Mouse (Mus musculus): ENCODE measurements at regions not wholly inside any gene's neighbourhood (a gene's known extent, or its start where the extent isn't known, plus 50 kb on each side); places are given as distances from the start of the nearest gene placed in this dataset.
A peak's percentile ranks its signal among the peaks of the same experiment; 100 is the strongest.

- Histone ChIP-seq H3K27ac (replicated peaks) (no peak overlapping the region), H3K27me3 (no peaks in the 10 kb centered on the region), H3K36me3 (no peaks in the 10 kb centered on the region), H3K9ac (no peak overlapping the region), H3K4me1 (peaks cover 7% of the 10 kb centered on the region; the same call in 1 of the 2 replicates), H3K4me3 (replicated peaks) (no peak overlapping the region), H3K9me3 (replicated peaks) (no peaks in the 10 kb centered on the region), H3K4me2 (replicated peaks) (no peak overlapping the region)
- ATAC-seq (ENCODE audit: insufficient number of reproducible peaks, low FRiP score, low TSS enrichment, low read depth) = no peak
- WGBS = 88% methylated on average over 3 of the region's 3 CpGs
Observed at GRCm38 (mm10) chr4:105972736-105973135, 183.1 kb downstream of the Gm12728 start.

- H3K27ac ChIP-seq (replicated peaks) = no peak overlapping the region
- no peaks in the 10 kb centered on the region for H3K9me3 ChIP-seq (replicated peaks)
- WGBS = 53% methylated on average over 6 of the region's 6 CpGs
- no peaks in the 10 kb centered on the region for H3K36me3 ChIP-seq
- H3K4me1 ChIP-seq = peaks cover 7% of the 10 kb centered on the region; the same call in 1 of the 2 replicates
- H3K27me3 ChIP-seq = no peaks in the 10 kb centered on the region
- H3K9ac ChIP-seq = no peak overlapping the region
- no peak overlapping the region for H3K4me2 ChIP-seq (replicated peaks)
- no peak for ATAC-seq (ENCODE audit: insufficient number of reproducible peaks, low FRiP score, low TSS enrichment, low read depth)
- no peak overlapping the region for H3K4me3 ChIP-seq (replicated peaks)
Observed at GRCm38 (mm10) chr4:105973769-105974397, 184.2 kb downstream of the Gm12728 start.

GRCm38 (mm10) chr4:105974948-105975347, 185.3 kb downstream of the Gm12728 start:
- Histone ChIP-seq H3K9ac (no peak overlapping the region), H3K27ac (replicated peaks) (no peak overlapping the region), H3K27me3 (no peaks in the 10 kb centered on the region), H3K9me3 (replicated peaks) (no peaks in the 10 kb centered on the region), H3K36me3 (no peaks in the 10 kb centered on the region), H3K4me1 (no peaks in the 10 kb centered on the region), H3K4me3 (replicated peaks) (no peak overlapping the region), H3K4me2 (replicated peaks) (no peak overlapping the region)
- 65% methylated on average over 4 of the region's 4 CpGs for WGBS
- no peak for ATAC-seq (ENCODE audit: insufficient number of reproducible peaks, low FRiP score, low TSS enrichment, low read depth)

- Histone ChIP-seq H3K4me1 (no peaks in the 10 kb centered on the region), H3K9ac (no peak overlapping the region), H3K27ac (replicated peaks) (no peak overlapping the region), H3K4me3 (replicated peaks) (no peak overlapping the region), H3K36me3 (no peaks in the 10 kb centered on the region), H3K9me3 (replicated peaks) (no peaks in the 10 kb centered on the region), H3K4me2 (replicated peaks) (no peak overlapping the region), H3K27me3 (no peaks in the 10 kb centered on the region)
- no peak for ATAC-seq (ENCODE audit: insufficient number of reproducible peaks, low FRiP score, low TSS enrichment, low read depth)
- WGBS = 76% methylated on average over 5 of the region's 5 CpGs
Observed at GRCm38 (mm10) chr4:105979048-105979447, 189.4 kb downstream of the Gm12728 start.

GRCm38 (mm10) chr4:105983018-105983417, 193.3 kb downstream of the Gm12728 start:
- 69% methylated on average over 1 of the region's 1 CpGs for WGBS
- Histone ChIP-seq H3K9me3 (replicated peaks) (no peaks in the 10 kb centered on the region), H3K4me1 (no peaks in the 10 kb centered on the region), H3K27me3 (no peaks in the 10 kb centered on the region), H3K36me3 (no peaks in the 10 kb centered on the region), H3K4me2 (replicated peaks) (no peak overlapping the region), H3K9ac (no peak overlapping the region), H3K27ac (replicated peaks) (no peak overlapping the region), H3K4me3 (replicated peaks) (no peak overlapping the region)
- ATAC-seq (ENCODE audit: insufficient number of reproducible peaks, low FRiP score, low TSS enrichment, low read depth) = no peak

- H3K27ac ChIP-seq (replicated peaks) = no peak overlapping the region
- no peaks in the 10 kb centered on the region for H3K9me3 ChIP-seq (replicated peaks)
- no peak for ATAC-seq (ENCODE audit: insufficient number of reproducible peaks, low FRiP score, low TSS enrichment, low read depth)
- 70% methylated on average over 5 of the region's 5 CpGs for WGBS
- no peak overlapping the region for H3K4me3 ChIP-seq (replicated peaks)
- no peak overlapping the region for H3K9ac ChIP-seq
- H3K27me3 ChIP-seq = no peaks in the 10 kb centered on the region
- no peak overlapping the region for H3K4me2 ChIP-seq (replicated peaks)
- H3K4me1 ChIP-seq = 0 out of 2 replicates have a peak, but pooled peaks cover 8% of the 10 kb centered on the region
- H3K36me3 ChIP-seq = no peaks in the 10 kb centered on the region
Observed at GRCm38 (mm10) chr4:105987963-105988602, 198.4 kb downstream of the Gm12728 start.

GRCm38 (mm10) chr4:105992581-105993127, 203.0 kb downstream of the Gm12728 start:
- H3K4me1 ChIP-seq = peaks cover 13% of the 10 kb centered on the region; the same call in 1 of the 2 replicates
- 57% methylated on average over 6 of the region's 6 CpGs for WGBS
- no peaks in the 10 kb centered on the region for H3K27me3 ChIP-seq
- peak overlapping the region; percentile 39 for H3K27ac ChIP-seq (replicated peaks)
- H3K9ac ChIP-seq = no peak overlapping the region
- H3K4me2 ChIP-seq (replicated peaks) = no peak overlapping the region
- ATAC-seq (ENCODE audit: insufficient number of reproducible peaks, low FRiP score, low TSS enrichment, low read depth) = no peak
- no peak overlapping the region for H3K4me3 ChIP-seq (replicated peaks)
- H3K9me3 ChIP-seq (replicated peaks) = no peaks in the 10 kb centered on the region
- no peaks in the 10 kb centered on the region for H3K36me3 ChIP-seq

- ATAC-seq (ENCODE audit: insufficient number of reproducible peaks, low FRiP score, low TSS enrichment, low read depth) = no peak
- WGBS = 71% methylated on average over 14 of the region's 14 CpGs
Observed at GRCm38 (mm10) chr4:105994390-105994798, 204.7 kb downstream of the Gm12728 start.

GRCm38 (mm10) chr4:105996060-105996459, 206.4 kb downstream of the Gm12728 start:
- Histone ChIP-seq H3K36me3 (no peaks in the 10 kb centered on the region), H3K4me1 (peaks cover 13% of the 10 kb centered on the region; the same call in 1 of the 2 replicates), H3K9ac (no peak overlapping the region), H3K27ac (replicated peaks) (no peak overlapping the region), H3K9me3 (replicated peaks) (no peaks in the 10 kb centered on the region), H3K4me3 (replicated peaks) (no peak overlapping the region), H3K4me2 (replicated peaks) (no peak overlapping the region), H3K27me3 (no peaks in the 10 kb centered on the region)
- 74% methylated on average over 4 of the region's 4 CpGs for WGBS
- no peak for ATAC-seq (ENCODE audit: insufficient number of reproducible peaks, low FRiP score, low TSS enrichment, low read depth)

More at GRCm38 (mm10) chr4:105994390-105994798, 204.7 kb downstream of the Gm12728 start:
- Histone ChIP-seq H3K36me3 (no peaks in the 10 kb centered on the region), H3K9me3 (replicated peaks) (no peaks in the 10 kb centered on the region), H3K9ac (no peak overlapping the region), H3K4me2 (replicated peaks) (no peak overlapping the region), H3K4me1 (peaks cover 13% of the 10 kb centered on the region; the same call in 1 of the 2 replicates), H3K27ac (replicated peaks) (no peak overlapping the region), H3K27me3 (no peaks in the 10 kb centered on the region), H3K4me3 (replicated peaks) (no peak overlapping the region)

- WGBS = 66% methylated on average over 3 of the region's 3 CpGs
- peaks cover 13% of the 10 kb centered on the region; the same call in 1 of the 2 replicates for H3K4me1 ChIP-seq
- H3K4me2 ChIP-seq (replicated peaks) = no peak overlapping the region
- no peaks in the 10 kb centered on the region for H3K9me3 ChIP-seq (replicated peaks)
- H3K27me3 ChIP-seq = no peaks in the 10 kb centered on the region
- H3K36me3 ChIP-seq = no peaks in the 10 kb centered on the region
- no peak overlapping the region for H3K9ac ChIP-seq
- H3K27ac ChIP-seq (replicated peaks) = no peak overlapping the region
- ATAC-seq (ENCODE audit: insufficient number of reproducible peaks, low FRiP score, low TSS enrichment, low read depth) = no peak
- no peak overlapping the region for H3K4me3 ChIP-seq (replicated peaks)
Observed at GRCm38 (mm10) chr4:105996893-105997630, 207.4 kb downstream of the Gm12728 start.

GRCm38 (mm10) chr4:106002516-106002915, 212.8 kb downstream of the Gm12728 start:
- H3K4me2 ChIP-seq (replicated peaks) = no peak overlapping the region
- H3K9me3 ChIP-seq (replicated peaks) = no peaks in the 10 kb centered on the region
- no peak overlapping the region for H3K4me3 ChIP-seq (replicated peaks)
- H3K27ac ChIP-seq (replicated peaks) = no peak overlapping the region
- no peak overlapping the region for H3K9ac ChIP-seq
- H3K4me1 ChIP-seq = peaks cover 1% of the 10 kb centered on the region; the same call in 1 of the 2 replicates
- no peaks in the 10 kb centered on the region for H3K27me3 ChIP-seq
- 87% methylated on average over 3 of the region's 3 CpGs for WGBS
- no peaks in the 10 kb centered on the region for H3K36me3 ChIP-seq
- no peak for ATAC-seq (ENCODE audit: insufficient number of reproducible peaks, low FRiP score, low TSS enrichment, low read depth)
